Mouse (Mus musculus) v-Abl transformed pro-B cells (cell line): ENCODE results near the gene Fam172a.

Experiments used
- in situ Hi-C, 2 experiments: fragments of 400-800 bp; cut with MboI; formaldehyde crosslinking; loops; one replicate each; pipeline ENCODE4 v1.15.1; 2025; ENCODE audit not compliant: unreplicated experiment in 2 of 2

The Fam172a gene

GRCm38 (mm10) chr13:78177381-78177950 is 475.6 kb downstream of the Fam172a start:
- in situ Hi-C loops = no loop called here

DNA sequence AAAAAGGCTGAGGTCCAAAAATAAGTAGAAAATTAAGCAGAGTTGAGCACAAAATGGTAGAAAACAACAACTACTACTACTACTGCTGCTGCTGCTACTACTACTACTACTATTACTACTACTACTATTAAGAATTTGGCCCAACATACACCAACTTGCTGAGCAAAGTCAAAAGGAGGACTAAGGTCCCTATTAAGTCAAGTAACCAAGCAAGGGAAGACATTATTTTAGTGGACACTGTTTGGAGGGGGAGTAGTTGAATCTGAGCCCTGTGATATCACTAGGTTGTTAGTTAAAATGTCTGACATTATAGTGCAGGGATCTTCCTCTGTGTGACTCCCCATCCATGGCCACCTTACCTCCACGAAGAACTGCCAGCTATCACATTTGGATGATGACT is 476.2 kb downstream of the Fam172a start:
- in situ Hi-C loops = no loop called here

DNA sequence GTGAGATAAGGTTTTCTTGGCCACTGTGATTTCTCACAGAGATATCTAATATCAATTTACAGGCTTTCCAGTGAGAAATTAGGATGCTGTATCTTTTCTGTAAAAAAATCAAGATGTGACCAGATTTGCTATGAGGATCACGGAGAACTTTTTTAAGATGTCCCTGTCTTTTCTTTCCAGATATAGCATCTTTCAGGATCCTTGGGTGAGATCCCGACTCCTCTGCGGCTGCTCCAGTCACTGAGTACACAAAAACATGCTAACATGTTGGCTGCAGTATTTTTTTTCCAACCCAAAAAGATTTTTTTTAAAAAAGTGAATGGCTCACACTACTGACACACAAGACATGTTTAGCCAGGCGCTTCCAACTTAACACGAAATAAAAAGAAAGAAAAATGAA is 476.9 kb downstream of the Fam172a start:
- in situ Hi-C loops = no loop called here

GRCm38 (mm10) chr13:78179312-78180097 is 477.7 kb downstream of the Fam172a start:
- in situ Hi-C loops = loop anchor here in 1 of 2 experiments (10.0 kb wide), 1 partner anchor 1135 kb away; no protein-coding TSS in a partner anchor

DNA sequence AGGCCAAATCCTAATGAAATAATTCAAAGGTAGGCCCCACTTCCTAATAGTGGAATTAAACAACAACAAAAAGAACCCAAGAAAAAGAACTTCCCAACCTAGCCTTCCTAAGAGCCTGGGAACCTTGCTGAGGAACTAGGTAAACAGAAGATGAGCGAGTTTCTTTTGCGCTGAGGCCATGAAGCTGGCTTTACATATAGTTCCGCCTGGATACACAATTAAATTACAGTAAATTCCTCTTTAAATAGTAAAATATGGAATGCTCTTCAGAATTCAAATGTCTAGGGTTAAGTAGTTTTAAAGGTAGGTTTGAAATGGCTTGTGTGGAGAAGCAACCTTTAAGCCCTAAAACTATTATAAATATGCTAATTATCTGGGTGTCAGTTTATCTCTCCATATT is 478.4 kb downstream of the Fam172a start:
- in situ Hi-C loops = loop anchor here in 1 of 2 experiments (10.0 kb wide), 1 partner anchor 1135 kb away; no protein-coding TSS in a partner anchor

DNA sequence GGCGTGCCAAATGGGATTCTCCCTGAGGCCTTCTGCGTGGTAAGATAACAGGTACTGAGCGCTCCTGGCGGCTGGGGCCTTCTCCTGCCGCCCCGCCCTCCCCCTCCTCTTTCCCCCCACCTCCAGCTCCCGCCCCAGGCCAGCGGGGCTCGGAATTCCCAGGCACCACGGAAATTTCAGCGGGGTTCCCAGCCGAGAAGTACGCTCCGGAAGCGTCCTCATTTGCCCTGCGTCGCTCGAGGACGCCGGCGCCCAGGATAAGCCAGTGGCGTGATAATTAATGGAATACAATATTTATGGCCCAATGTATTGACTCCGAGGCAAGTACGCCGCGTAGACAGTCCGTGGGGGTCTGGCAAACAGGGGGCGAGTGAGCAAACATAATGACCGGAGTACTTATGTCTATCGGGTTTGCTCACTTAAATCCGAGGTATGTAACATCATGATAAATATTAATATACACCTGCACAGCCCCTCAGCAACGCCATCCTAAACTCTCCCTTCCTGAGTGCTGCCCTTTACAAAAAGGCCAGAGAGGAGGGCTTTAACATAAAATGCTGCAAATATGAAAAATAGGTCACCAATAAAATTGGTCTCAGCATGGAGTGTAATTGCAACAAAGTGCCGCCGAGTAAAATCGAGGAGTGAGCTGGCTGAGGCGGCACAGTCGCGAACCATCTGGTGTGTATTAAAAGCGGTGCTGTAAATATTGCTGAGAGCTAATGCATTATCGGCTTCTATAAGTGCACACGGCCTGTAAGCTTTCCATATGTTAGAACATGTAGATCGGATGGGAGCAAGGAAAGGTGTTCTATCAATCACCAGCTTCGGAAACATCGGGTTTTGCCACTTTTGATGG is 479.5 kb downstream of the Fam172a start:
- in situ Hi-C loops = loop anchor here in 1 of 2 experiments (10.0 kb wide), 1 partner anchor 1136 kb away; no protein-coding TSS in a partner anchor

DNA sequence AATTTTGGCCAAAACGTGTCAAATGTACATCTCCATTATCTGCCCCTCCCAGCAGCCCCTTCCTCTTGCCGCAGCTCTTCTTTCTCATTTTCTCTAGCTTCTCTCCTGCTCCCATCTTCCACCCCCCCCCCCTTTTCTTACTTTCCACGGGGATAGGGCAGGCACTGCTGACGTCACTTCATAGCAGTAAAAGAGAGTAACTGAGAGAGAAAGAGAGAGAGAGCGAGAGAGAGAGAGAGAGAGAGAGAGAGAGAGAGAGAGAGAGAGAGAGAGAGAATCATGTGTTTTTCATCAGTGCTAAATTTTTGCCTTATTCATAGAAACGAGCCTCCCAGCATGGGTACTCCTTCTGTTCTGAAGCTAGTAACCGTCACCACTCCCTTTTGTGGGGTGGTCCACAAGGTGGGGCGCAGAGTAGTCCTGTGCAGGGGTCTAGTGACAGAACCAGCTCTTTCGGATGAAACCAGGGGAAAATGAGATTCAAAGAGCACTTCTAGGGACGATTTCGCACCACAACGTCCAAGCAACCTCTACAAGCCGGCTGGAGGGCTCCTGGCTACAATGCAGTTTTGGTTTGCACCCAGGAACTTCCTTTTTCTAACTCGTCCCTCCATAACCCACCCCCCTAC is 480.2 kb downstream of the Fam172a start:
- in situ Hi-C loops = loop anchor here in 1 of 2 experiments (10.0 kb wide), 1 partner anchor 1137 kb away; no protein-coding TSS in a partner anchor

DNA sequence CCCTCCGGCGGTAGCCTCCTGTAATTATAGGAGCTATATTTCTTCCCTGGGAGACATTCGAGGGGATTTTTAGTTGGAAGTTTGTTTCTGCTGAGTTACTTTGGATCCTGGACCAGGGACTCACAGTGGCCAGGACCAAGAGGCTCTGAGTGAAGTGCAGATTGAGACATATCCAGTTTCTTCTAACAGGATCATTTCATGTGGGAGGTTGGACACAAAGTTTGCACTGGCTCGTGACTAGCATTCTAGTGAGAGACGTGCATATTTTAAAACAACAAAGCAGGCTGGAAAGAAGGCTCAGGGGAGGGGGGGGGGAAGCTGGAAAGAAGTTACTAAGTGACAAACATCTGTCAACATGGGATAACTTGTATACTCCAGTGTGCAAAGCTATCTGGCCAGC is 481.2 kb downstream of the Fam172a start:
- in situ Hi-C loops = loop anchor here in 1 of 2 experiments (10.0 kb wide), 1 partner anchor 1138 kb away; no protein-coding TSS in a partner anchor

DNA sequence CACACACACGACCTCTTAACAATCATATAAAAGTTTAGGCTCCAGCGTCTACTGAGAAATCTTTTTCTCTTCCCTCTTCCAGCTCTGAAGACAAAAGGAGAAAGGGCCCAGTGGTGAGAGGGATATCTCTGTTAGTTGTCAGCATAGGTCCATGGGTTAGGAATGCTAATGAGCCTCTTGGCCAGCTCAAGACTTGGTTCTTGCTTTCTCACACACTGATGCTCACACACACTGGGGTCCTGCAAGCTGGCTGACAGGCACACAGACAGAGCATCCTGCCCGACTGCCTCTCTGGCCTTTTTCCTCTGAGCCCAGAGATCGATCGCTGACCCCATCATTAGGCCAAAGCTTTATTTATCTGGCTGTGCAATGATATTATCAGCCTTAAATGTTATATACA is 482.2 kb downstream of the Fam172a start:
- in situ Hi-C loops = loop anchor here in 1 of 2 experiments (10.0 kb wide), 1 partner anchor 1139 kb away; no protein-coding TSS in a partner anchor

- in situ Hi-C loops = loop anchor here (5.0 to 10.0 kb wide), 3 partner anchors 203 to 1140 kb away; no protein-coding TSS in a partner anchor
These were observed 483.1 kb downstream of the Fam172a start for GRCm38 (mm10) chr13:78184786-78185466.

- in situ Hi-C loops = loop anchor here (5.0 to 10.0 kb wide), 3 partner anchors 204 to 1142 kb away; no protein-coding TSS in a partner anchor
These were observed 484.6 kb downstream of the Fam172a start for GRCm38 (mm10) chr13:78186340-78186946.

GRCm38 (mm10) chr13:78187833-78188232 is 486.0 kb downstream of the Fam172a start:
- in situ Hi-C loops = loop anchor here (5.0 to 10.0 kb wide), 3 partner anchors 206 to 1143 kb away; no protein-coding TSS in a partner anchor

GRCm38 (mm10) chr13:78189586-78189985 is 487.8 kb downstream of the Fam172a start:
- in situ Hi-C loops = loop anchor here (5.0 to 10.0 kb wide), 3 partner anchors 207 to 1145 kb away; no protein-coding TSS in a partner anchor

GRCm38 (mm10) chr13:78193211-78193610 is 491.4 kb downstream of the Fam172a start:
- in situ Hi-C loops = no loop called here

GRCm38 (mm10) chr13:78194135-78194849 is 492.5 kb downstream of the Fam172a start:
- in situ Hi-C loops = no loop called here

- in situ Hi-C loops = no loop called here
These were observed 493.2 kb downstream of the Fam172a start for GRCm38 (mm10) chr13:78194850-78195600.

GRCm38 (mm10) chr13:78195601-78196115 is 493.8 kb downstream of the Fam172a start:
- in situ Hi-C loops = no loop called here
